Mouse (Mus musculus) gastrocnemius, postnatal 36 days (tissue): ENCODE measurements around the gene Pim3. TPM values are rescaled to one million over a fixed set of nuclear protein-coding genes. Genes with fewer than 3 reads are reported as not detected.

Source experiments
- DNase-seq, 2 experiments: peaks; one replicate each; pipeline ENCODE4 v3.0.0; 2022
- intact Hi-C: fragments of 180-260 bp; cut with DNase I; formaldehyde crosslinking; loops from one replicate; pipeline ENCODE4 v1.15.1; 2025
- total RNA-seq, 2 experiments: library from RNA; stranded (reverse); gene quantifications; 2 replicates each; pipeline ENCODE4 v1.2.3; 2021

Gene Pim3
- total RNA-seq, 2 experiments from 2014 or later: 22.1 to 32.2 TPM

DNA sequence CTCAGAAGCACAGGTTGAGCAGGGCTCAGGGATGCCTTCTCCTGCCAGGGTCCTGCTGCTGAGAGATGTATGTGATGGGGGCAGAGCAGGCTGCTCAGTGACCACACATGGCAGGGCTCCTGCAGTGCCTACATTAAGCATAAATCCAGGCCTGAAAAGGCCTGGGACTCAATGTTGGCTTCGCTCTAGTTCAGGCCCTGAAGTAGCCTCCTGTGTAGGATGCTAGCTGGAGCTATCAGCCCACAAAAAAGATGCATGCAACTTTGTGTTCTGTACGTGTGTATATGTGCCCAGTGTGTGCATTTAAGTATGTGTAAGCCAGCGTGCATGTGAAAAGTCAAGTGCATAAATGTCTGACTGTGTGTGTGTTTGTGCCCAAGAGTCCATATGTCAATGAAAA is 12.1 kb downstream of the Pim3 start:
- intact Hi-C loops: no loop called here
- DNase-seq: no peak

DNA sequence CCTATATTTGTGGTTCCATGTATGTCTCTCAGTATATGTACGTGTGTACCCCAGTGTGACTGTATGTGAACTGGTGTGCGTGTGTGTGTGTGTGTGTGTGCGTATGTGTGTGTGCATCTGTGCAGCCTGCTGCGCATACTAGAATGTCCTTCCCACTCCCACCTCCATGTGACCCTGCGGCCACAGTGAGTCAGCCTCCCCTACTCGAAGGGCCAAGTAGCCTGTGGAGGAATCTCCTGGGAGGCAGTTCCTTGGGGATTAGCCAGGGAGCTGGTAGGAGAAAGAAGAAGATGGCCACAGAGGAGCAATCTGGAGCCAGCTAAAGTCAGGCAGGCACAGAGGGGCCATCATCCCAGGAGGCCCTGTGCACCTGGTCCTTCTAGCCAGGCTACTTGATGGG is 12.5 kb downstream of the Pim3 start:
- intact Hi-C loops: no loop called here

DNA sequence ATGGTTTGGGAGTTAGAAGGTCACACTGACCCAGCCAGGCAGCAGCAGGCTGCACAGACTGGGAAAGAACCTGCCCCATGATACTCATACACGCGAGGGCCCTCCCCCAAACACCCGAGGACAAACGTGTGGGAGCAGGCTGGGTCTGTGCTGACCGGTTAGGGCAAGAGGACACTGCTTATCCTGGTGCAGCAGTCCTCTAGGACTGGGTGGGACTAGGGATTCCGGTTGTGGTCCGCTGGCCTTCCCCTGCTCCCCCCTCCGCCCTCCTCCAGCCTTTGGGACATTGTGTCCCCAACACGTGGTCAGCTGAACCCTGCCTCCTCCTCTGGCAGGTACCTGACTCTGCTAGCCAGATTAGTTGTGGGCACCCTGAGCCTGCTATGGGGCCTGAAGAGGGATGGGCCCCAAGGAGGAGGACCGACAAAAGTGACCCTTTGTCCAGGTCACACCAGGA is 13.7 kb downstream of the Pim3 start:
- intact Hi-C loops: loop anchor here (1.0 to 2.0 kb wide), 2 partner anchors 45 to 47 kb away; no protein-coding TSS in a partner anchor
- peak in 1 of 2 experiments; percentile 46 for DNase-seq

More for the DNA sequence above, 12.5 kb downstream of the Pim3 start:
- no peak for DNase-seq

DNA sequence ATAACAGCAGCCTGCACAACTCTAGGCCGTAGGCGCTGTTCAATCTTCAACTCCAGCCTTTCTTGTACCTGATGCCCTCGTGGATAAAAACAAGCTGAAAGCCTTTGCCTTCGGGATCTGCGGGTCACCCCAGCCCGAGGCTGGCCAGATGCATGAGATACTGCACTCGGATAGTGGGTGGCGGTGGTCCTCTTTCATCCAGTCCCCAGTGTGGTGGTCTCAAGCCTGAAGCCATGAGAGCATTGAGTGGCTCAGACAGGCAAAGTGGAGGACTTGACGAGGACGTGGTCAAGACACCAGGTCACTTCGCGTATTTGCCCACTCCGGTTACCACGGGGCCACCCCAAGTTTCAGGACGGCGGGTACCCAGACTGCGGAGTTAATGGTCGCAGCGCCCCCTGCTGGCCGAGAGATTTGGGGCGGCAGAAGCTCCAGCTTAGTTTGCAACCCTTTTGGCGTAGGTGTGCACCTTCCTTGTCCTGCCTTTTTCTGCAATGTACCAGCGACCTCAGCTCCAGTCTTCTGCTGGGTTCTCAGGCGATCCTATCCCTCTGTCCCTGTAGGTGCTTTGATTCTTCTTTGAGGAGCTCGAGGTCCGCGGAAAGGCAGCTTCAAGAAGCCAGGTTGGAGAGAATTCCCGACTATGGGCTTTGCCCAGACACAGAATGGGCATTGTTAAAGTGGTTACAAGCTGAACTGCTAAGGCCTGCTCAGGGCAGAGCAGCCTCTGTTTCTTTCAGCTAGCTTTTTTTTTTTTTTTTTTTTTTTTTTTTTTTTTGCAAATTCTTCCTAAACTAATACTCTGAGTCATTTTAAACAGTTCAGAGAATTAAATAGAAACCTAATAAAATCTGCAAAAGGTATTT is 14.4 kb downstream of the Pim3 start:
- peak; percentile 78 to 80 for DNase-seq
- intact Hi-C loops: loop anchor here (1.0 to 2.0 kb wide), 2 partner anchors 44 to 48 kb away; no protein-coding TSS in a partner anchor

DNA sequence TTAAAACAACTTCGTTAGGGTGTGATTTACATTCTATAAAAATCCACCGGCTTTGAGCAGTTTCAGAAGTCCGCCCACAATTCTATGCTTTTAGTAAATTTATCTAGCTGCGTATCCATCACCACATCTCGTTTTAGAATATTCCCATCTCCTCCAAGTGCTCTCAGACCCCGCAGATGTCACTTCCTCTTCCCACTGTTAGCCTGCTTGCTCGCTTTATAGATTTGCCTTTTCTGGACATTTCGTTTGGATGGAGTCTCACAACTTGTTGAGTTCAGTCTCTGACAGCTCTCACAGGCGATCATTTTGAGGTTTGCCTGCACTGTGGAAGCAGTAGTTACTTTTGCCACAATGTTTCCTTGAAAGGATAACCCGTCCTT is 15.0 kb downstream of the Pim3 start:
- intact Hi-C loops: loop anchor here (2.0 kb wide), 1 partner anchor 44 kb away; no protein-coding TSS in a partner anchor
- no peak for DNase-seq

DNA sequence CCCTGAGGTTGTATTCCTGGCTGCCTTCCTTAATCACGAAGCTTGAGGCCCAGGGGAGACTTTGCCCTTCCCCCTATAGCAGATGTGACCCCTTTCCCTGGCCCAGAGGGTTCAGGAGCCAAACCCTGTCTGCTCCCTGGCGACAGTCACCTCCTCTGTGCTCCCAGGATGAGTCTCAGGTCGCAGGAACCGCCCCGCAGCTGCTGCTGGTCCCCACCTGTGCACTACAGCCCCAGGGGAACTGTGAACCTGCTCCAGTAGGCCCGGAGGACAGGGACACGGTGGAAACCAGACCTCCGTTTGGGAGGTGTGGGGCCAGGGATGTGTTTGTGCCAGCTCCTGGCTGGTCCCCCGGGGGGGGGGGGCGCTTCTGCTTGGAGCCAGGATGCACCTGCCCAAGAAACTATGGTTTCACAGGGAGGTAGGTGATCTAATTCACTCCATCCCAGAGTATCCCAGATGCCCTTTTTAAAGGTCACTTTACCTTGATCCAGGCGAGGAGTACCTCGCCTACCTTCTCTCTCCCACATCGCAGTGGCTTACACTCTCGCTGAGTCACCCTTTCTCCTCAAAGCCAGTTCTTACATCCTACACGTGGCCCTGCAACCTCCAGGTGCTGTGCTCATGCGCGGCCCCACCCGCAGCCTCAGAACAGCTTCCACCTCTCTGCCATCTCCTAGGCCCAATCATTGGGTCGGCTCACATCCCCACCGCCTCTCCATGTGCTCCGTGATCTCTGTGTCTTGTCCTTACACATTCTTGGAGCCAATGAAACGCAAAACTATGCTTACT is 19.5 kb downstream of the Pim3 start:
- intact Hi-C loops: no loop called here
- DNase-seq: no peak

DNA sequence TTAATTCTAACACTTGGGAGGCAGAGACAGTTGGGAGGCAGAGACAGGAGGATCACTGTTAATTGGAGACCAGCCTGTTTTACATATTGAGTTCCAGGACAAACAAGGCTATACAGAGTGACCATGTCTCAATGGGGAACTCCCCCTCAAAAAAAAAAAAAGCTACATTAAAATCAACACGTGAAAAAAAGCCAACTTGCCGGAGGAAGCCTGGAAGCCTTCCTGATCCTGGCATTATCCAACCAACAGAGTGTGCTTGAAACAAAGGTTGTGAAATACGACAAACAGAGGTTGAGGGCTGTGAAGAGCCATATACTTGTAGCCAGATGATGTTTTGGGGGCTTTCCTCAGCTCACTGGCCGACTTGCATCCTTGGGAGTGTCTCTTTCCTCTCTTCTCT is 20.9 kb downstream of the Pim3 start:
- intact Hi-C loops: no loop called here
- no peak for DNase-seq

DNA sequence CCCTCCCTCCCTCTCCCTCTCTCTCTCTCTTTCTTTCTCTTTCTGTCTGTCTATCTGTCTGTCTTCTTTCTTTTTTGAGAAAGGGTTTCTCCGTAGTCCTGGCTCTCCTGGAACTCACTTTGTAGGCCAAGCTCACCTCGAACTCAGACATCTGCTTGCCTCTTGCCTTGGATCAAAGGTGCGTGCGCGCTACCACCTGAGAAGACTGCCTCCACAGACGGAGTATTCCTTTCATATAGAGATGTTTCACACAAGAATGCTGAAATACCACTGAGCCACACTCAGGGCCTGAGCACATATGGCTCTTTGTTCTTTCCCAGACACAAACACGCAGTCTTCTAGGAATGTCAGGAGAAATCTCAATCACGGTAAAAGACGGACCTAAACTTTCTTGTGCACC is 21.4 kb downstream of the Pim3 start:
- intact Hi-C loops: no loop called here
- DNase-seq: no peak

DNA sequence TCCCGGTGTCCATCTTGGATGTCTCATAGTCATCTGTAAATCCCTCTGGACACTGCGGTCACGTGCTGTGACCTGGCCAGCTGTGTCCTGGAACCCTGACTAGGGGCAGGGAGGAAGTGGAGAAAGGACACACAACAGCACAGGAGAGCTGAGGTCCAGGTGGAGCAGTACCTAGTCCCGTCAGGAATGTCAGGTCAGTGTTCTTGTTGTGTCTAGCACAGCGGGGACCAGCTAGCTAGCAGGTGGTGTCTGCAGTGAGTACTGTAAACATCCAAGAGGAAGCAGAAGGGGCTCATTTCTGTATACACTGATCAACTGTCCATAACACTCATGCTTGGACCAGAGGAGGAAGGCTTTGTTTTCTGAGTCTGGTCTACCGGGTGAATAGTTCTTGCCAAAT is 23.4 kb downstream of the Pim3 start:
- DNase-seq: no peak
- intact Hi-C loops: no loop called here

DNA sequence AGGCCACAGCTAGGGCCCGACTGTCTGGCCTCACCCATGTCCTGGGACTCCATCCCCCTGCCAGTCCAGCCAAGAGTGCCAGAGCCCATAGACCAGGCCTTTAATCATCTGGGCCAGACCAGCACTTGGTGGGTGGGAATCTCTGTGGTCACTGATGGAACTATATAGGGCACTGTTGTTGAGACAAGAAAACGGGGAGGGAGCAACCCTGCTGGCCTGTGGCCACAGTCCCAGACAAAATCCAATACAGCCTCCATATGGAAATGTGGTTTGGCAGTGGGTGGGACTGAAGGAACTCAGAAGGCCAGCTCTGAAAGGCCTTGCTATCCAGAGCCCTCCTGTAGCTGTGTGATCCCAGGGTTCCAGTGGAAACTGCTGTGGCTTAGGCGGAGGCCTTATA is 27.0 kb downstream of the Pim3 start:
- DNase-seq: no peak
- intact Hi-C loops: no loop called here

DNA sequence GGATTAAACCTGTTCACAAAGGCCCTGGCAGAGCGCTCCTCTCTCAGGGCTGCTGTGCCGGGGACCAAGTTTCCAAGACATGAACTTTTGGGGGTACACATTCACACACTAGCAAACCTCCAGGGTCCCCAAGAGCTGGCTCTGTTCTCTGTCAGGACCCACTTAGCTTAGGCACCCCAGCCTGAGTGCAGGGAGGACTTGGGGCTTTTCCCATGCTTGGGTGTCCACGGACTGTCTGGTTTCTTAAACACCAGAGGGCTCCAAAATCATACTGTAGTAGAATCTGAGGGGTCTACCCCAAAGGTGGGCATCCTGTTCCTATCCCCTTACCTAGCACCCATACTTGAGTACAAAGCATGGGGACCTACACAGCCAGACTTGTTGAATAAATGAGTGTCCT is 28.0 kb downstream of the Pim3 start:
- intact Hi-C loops: no loop called here
- no peak for DNase-seq

DNA sequence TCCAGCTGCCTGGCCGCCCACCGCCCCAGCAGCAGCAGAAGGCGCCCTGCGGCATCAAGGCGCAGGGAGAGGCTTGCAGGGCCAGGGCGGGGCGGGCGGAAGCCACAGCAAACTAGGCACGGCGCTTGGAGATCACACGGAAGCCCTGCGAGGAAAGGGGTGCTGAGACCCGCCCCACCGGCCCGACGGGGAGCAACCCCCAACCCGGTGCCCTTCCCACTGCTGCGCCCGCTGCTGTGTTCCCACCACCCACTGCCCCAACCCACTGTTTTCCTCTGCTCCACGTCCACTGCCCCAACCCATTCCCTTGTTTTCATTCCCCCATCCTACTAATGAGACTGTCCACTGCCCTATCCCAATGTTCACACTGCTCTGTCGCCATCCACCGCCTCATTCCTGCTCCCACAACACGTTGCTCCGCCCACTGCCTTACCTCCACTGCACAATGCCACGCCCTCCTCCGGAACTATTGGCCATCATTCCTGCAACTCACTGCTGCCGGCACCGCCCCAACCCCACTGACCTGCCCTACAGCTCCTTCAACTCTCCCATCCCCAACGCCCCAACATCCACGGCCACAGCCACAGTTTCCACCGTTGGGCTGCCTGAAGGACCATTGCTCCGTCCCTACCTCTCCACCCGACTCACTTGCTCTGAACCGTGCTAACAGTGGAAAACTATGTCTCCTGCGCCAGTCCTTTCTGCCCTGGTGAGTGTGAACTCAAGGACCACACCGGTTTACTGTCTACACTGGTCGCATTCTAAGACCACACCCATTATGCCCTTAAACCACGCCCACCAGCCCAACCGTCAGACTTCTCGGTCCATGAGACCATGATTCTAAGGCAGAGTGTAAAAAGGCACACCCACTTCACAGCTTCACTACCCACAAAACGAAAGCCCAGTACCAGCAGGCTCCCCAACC is 29.0 kb downstream of the Pim3 start:
- peak in 1 of 2 experiments; percentile 41 for DNase-seq
- intact Hi-C loops: no loop called here

DNA sequence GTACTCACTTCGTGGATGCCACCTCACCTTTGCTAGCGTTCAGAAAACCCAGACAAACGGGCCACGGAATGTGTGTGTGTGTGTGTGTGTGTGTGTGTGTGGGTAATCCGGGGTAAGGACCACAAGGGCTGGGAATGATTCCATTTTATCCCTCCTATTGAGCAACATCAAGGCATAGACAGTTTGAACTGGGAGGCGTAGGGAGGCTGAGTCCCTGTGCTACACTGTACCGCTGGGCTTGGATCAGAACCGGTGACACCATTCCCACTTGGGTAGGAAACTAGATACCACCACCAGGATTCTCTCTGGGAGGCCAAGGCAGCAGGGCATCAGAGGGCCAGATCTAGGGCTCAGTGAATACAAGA is 29.7 kb downstream of the Pim3 start:
- intact Hi-C loops: no loop called here
- no peak for DNase-seq

DNA sequence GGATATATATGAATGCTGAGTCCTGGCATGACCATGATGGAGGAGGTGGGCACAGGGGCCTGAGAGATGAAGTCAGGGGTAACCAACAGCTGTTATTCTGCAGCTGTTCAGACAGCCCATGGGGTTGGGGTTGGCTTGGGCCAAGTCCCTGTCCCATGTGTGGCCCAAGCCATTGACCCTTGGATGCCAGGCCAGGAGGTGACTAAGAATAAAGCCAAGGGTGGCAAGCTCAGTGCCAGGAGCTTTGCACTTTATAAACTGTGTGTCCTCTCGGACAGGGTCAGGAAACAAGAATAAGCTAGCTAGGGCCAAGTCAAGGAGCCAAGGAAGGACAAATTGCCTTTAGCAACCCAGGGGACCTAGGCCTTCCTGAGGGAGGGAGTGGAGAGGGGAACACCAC is 30.3 kb downstream of the Pim3 start:
- intact Hi-C loops: no loop called here
- no peak for DNase-seq

DNA sequence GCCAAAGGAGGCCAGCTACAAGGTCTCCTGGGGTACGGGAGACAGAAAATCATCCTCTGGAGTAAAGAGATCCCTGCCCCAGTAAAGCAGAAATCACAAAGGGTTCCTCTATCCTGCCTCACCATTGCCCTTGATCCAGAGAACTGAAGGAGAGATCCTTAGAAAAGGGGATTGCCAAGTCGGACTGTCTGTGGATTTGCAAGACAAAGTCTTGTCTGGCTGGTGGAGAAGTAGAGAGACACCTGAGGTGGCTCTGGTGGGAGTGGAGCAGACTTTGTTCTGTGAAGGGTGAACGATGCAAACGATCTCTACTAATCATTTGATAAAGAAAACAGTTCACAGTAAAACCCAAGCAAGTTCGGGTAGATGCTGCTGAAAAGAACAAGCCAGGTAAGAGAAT is 30.9 kb downstream of the Pim3 start:
- intact Hi-C loops: no loop called here

DNA sequence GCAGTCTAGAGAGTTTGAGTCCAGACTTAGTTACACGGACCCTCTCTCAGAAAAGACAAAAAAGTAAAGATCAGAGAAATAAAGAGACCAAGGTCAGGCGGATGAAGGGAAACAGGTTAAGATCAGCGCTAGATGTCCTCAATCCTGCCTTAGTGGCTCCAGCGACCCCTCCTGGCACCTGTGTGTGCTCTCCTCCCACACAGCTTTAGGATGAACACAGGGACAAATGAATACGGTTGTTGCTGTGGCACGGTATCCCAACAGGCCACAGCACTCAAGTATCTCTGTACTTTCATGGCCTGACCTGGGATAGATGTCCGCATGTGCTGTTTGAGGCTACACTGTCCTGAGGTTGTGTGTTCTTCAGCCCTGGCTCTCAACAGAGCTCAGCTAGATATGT is 33.1 kb downstream of the Pim3 start:
- intact Hi-C loops: no loop called here
- DNase-seq: no peak

More for the DNA sequence above, 30.9 kb downstream of the Pim3 start:
- DNase-seq: no peak

DNA sequence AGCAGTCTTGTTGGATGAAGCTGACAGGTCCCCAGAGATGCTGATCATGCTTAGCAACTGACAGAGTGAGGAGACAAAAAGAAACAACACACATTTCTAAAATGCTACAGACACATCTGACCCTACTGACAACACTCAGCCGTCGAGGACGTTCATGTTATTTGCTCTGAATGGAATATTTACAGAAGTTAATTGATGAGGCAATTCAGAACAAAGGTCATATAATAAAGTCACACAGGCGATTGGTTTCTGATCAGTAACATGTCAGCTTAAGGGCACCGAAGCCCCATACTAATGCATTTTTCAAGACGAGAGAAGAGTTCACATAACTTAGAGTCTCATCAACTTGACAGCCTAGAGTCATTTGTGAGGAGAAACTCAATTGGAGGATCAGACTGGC is 33.9 kb downstream of the Pim3 start:
- intact Hi-C loops: no loop called here

DNA sequence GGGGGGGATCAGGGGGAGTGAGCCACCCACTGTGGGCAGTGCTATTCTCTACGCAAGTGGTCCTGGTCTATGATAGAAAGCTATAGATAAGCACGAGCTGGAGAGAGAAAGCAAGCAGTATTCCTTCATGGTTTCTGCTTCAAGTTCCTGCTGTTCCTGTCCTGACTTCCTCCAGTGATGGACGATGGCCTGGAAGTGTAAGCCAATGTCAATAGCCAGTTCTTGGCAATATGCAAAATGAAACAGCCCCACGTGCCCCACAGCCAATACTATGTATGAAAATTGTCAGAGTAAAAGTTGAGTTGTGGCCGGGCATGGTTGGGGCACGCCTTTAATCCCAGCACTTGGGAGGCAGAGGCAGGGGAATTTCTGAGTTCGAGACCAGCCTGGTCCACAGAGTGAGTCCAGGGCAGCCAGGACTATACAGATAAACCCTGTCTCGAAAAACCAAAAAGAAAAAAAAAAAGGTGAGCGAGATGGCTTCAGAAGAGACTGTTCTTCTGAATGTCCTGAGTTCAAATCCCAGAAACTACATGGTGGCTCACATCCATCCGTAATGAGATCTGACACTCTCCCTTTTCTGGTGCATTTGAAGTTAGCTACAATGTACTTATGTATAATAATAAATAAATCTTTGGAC is 34.5 kb downstream of the Pim3 start:
- intact Hi-C loops: no loop called here
- no peak for DNase-seq

More for the DNA sequence above, 33.9 kb downstream of the Pim3 start:
- DNase-seq: no peak

DNA sequence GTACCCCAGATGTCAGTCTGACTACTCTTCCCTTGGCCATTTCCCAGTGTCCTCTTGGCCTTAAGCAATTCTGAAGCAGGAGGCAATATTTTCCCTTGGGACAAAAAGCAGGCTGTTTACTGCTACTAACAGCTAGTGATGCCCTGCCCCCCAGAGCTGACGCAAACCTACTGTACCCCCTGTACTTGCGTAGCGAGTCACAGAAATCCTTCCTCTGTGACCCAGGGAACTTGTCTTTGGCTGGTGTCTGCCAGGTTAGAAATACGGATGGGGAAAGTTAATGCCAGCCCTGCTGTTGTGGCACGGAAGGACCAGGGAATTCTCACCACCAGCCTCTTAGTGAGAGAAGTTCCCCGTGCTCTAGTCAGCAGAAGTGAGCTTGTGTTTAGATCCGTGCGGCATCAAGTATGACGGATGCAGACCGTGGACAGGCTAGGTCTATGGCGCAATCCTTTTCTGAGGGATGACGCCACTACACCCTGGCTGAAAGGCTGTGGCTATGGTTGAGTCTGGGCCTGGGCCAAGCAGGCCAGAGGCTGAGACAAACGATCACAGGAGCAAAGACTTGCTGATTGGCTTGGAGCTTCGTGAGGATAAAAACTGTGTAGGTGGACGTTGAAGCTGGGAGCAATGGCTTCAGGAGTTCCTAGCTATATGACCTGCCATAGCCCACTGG is 40.4 kb downstream of the Pim3 start:
- no peak for DNase-seq
- intact Hi-C loops: no loop called here
